Mouse (Mus musculus): ENCODE measurements around the gene Slpi.
A peak's percentile ranks its signal among the peaks of the same experiment; 100 is the strongest.
"Not testable (repeated sequence)": the region's sequence is repeated elsewhere in the genome, so short reads cannot be mapped to it uniquely, and the experiment has no call there.

The Slpi gene

GRCm38 (mm10) chr2:164373187-164373586 lies 15.7 kb downstream of the Slpi start:
- peak; percentile 12 for DNase-seq

DNA sequence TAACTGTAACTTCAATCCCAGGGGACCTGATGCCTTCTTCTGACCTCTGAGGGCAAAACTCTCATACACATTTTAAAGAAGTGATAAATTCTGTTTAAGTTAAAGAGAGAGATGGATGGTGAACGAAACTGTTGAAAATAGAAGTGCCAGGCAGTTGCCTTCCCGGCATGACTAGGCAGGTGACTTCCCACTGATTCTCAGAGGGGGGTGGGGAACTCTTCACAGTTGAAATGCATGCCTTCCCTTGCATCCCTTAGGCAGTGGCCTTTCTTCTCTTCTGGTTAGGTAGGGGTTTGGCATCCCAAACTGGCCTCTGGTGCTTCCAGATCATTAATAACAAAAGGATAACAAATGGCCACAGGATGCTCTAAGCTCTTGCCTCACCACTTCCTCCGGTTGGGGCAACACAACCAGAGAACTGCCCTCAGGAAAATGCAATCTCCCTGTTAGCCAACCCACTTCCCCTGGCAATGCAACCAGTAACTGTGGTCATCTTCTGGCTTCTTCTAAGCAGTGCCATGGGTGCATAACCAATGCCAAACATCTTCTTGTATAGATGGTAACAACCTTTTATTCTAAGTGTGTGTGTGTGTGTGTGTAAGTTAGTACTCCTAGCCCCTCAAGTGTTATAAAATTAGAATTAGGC lies 16.4 kb downstream of the Slpi start:
- DNase-seq, result no peak

DNA sequence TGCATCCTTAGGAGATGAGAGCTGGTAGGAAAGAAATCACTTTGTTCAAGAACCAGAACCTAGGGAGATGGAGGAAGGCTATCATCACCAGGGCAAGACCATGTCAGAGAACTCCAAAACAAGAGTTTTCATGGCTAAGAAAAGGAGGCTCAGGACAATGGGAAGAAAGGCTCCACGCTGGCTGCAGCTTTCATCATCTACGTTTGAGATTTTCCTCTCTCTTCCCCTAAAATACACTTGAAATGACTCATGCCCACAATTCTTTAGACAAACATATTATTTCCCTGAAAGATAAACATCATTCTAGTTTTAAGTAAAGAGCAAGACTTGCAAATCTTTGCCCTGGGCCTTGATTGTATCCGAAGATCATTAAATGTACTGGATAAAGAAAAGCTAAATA lies 17.5 kb downstream of the Slpi start:
- no peak for DNase-seq

GRCm38 (mm10) chr2:164368620-164369105 lies 20.2 kb downstream of the Slpi start:
- DNase-seq, result no peak

- no peak for DNase-seq
Observed at GRCm38 (mm10) chr2:164366947-164367346, 21.9 kb downstream of the Slpi start.

- no peak for DNase-seq
Observed at GRCm38 (mm10) chr2:164360974-164361657, 27.8 kb downstream of the Slpi start.

DNA sequence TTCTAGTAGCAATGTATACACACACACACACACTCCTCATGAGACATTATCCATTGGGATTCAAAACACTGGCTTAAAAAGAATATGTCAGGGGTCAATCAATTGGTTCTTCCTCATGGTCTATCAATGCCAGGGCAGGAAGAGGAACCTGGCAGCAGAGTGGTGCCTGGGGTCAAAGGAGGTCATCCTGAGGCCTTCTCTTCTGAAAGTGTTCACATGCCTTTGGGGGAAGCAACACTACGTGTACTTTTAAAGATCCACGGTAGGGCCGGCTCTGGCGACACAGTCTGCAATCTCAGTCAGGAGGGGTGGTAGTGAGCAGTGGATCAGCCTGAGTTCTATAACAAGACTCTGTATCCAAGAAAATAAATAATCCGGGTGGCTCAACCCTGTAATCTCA lies 29.2 kb downstream of the Slpi start:
- DNase-seq, result no peak

DNA sequence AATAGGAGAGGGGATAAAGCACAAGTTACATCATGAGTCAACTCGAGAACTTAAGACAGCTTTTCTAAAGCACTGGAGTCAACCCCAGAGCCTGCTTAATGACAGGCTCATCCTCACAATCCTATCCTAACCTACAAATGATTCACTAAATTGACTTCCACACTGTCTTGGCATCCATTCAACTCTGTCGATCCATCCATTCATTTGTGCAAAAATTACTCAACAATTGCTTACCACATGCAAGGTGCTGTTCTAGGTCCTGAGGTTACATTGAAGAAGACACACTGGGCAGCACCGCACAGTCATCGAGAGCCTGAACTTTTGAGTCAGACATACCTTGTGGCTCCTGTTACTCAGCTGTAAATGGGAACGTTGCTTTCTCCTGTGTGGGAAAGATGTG lies 29.9 kb downstream of the Slpi start:
- DNase-seq, result no peak

GRCm38 (mm10) chr2:164358373-164358772 lies 30.5 kb downstream of the Slpi start:
- DNase-seq, result peak; percentile 13

- DNase-seq, result no peak
Observed at GRCm38 (mm10) chr2:164356177-164356967, 32.5 kb downstream of the Slpi start.

DNA sequence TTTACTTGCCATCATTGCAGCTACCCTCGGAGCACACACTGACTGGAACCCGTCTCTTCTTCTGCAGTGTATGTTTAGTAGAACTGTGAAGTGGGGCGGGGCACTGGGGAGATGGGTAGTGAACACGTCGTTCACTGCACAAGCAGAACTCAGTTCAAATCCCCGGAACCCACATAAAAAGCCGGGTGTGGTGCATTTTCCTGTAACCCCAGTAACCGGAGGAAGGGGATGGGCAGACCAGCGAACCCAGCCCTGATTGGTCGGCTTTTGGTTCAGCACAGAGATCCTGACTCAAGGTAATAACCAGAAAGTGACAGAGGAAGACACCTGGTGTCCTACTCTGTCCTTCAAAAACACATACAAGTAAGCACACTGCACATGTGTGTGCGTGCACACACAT lies 35.5 kb downstream of the Slpi start:
- DNase-seq, result no peak

GRCm38 (mm10) chr2:164352697-164353096 lies 36.2 kb downstream of the Slpi start:
- DNase-seq, result no peak

DNA sequence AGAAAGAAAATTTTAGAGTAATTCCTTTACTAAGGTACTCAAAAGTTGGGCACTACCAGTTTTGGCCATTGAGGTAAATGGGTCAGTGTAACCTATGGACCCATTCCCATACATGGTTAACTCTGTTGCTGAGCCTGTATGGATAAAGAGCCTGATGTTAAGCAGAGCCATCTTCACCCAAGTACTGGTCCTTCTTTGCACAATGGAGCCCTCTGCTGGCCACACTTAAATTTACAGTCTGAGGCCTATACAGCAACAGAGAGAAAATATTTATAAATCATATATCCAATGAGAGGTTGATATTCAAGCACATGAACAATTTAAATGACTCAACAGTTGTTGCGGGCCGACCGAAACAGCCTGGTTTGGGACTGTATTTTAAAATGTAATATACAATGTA lies 39.9 kb downstream of the Slpi start:
- DNase-seq, result peak; percentile 45

- DNase-seq, result not testable (repeated sequence)
Observed at GRCm38 (mm10) chr2:164347697-164348096, 41.2 kb downstream of the Slpi start.

DNA sequence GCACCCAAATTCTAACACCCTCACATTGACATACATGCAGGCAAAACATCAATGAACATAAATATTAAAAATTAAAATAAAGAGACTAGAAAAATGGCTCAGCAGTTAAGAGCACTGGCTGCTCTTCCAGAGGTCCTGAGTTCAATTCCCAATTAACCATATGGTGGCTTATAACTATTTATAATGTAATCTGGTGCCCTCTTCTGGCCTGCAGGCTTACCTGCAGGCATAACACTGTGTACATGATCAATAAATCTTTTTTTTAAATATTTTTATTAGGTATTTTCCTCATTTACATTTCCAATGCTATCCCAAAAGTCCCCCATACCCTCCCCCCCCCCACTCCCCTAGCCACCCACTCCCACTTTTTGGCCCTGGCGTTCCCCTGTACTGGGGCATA lies 45.2 kb downstream of the Slpi start:
- not testable (repeated sequence) for DNase-seq

GRCm38 (mm10) chr2:164332440-164332839 lies 56.5 kb downstream of the Slpi start, which contains the start of gene Svs5:
Gene Svs5, plus strand, starts transcription at chr2:164332740.
- DNase-seq, result not testable (repeated sequence)

- DNase-seq, result no peak
Observed at GRCm38 (mm10) chr2:164320983-164321382, 67.9 kb downstream of the Slpi start.

DNA sequence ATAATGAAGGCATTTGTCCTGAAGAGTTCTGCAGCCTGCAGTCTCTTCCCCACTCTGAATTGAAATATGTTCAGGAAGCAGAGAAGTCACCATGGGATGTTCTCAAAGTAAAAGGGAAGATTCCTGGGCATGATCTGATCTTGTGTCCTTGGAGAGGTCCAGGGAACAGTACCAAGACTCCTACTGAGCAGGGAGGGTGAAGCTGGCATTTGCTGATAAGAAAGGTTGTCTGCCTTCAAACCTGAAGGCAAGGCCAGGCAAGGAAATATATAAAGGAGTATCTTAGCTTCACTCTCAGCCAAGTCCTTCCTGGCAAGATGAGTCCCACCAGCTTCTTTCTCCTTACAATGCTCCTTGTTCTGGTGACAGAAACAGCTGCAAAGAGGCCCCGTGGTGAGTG lies 72.4 kb downstream of the Slpi start, which contains the start of gene Svs6:
TSS of gene Svs6 (plus strand) at position 301 of the 400 bp plus-strand sequence.
- DNase-seq, result not testable (repeated sequence)

GRCm38 (mm10) chr2:164315460-164315859 lies 73.4 kb downstream of the Slpi start:
- not testable (repeated sequence) for DNase-seq

- DNase-seq, result no peak
Observed at GRCm38 (mm10) chr2:164312599-164312998, 76.3 kb downstream of the Slpi start.
